Mouse (Mus musculus): Measurements from ENCODE around the gene Sh3d19. TPM values are rescaled to one million over a fixed set of nuclear protein-coding genes. Genes with fewer than 3 reads are reported as not detected.
"Not testable (repeated sequence)": the region's sequence is repeated elsewhere in the genome, so short reads cannot be mapped to it uniquely, and the experiment has no call there.

Sh3d19 gene
- total RNA-seq, 2 experiments from 2014 or later, result 21.4 to 21.5 TPM

- DNase-seq, result not testable (repeated sequence)
Measured at GRCm38 (mm10) chr3:85981761-85982160, 10.9 kb downstream of the Sh3d19 start.

- DNase-seq, result no peak
Measured at GRCm38 (mm10) chr3:85984537-85984936, 13.6 kb downstream of the Sh3d19 start.

- no peak for DNase-seq
Measured at GRCm38 (mm10) chr3:85987225-85987624, 16.3 kb downstream of the Sh3d19 start.

DNA sequence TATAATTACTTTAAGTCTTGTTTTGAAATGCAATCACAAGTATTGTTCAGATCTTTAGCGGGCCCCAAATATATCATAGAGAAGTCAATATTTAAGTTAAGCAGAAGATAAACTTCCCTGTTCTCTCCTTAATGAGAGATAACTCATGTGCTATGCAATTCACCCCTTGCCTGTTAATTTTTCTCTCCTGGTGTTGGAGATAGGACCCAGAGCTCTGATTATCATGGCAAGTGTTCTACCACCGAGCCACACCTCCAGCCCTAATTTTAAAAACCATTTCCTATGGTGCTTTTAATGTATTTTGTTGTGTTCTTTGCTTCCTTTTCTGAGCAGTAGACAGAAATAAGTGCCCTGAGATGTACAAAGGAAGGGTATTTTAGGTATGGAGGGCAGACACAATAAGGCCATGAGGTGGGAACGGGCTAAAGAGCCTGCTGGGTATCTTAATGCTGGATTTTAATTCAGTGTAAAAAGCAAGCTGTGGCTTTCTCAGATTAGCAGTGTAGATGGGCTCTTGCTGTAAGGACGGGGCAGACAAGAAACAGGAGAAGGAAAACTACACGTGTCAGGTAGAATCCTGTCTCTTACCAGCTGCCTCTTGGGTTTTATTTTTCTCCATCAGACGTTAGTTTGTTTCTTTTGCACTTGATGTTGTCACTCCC, 20.4 kb downstream of the Sh3d19 start:
- DNase-seq, result no peak

- no peak for DNase-seq
Measured at GRCm38 (mm10) chr3:85991802-85992156, 20.9 kb downstream of the Sh3d19 start.

DNA sequence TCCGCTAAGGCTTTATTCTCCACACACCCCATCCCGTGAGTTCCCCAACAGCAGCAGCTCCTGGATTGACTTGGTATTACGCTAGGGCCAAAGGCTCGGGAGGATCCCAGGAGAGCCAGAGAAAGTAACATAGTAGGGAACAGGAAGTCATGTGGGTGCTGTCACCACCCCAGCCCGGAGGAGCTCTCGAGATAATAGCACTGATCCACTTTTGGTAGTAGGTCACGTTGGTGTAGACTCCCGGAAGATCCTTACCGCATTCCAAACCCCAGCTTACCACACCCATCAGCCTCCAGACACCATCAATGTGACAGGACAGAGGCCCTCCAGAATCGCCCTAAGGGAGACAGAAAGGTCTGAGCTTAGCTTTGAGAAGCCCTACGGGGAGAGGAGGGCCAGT, 22.8 kb downstream of the Sh3d19 start:
- peak; percentile 51 for DNase-seq

GRCm38 (mm10) chr3:85994645-85995044, 23.7 kb downstream of the Sh3d19 start:
- DNase-seq, result no peak

DNA sequence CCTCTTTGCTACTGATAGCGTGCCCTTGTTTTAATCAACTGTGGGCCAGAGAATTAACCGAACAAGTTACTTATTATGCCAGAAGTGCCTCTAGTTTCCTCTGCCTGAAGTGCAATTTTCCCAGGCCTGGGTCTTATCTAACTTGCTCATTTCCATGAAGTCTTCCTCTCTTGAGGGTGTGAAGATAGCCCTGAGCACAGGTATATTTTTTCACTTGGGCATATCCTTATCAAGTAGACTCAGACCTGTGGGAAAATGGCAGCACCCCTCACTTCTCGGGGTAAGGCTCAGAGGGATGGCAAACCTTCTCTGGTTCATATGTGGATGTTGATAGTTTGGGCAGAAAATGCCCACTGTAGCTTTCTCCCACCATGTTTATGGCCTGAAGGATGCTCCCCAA, 30.4 kb downstream of the Sh3d19 start:
- DNase-seq, result no peak

DNA sequence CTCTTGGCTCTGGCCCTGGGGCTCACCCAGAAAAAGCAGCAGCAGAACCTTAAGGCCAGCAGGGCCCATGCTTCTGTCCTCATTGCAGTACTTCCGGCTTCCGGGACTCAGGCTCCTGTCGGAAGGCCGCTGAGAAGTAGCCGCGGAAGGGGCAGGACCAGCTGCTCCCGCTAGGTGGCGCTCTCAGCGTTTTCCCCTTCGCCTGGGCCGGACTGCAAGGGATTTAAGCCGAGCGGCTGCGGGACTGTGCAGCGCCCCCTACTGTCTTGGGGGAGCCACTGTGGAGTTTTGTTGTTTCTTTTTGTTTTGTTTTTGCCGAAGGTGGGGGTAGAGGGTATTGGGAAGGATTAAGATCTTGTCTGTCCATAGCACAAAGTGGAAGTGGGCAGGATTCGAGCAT, 31.5 kb downstream of the Sh3d19 start, which contains the start of gene Prss48:
TSS of gene Prss48 (minus strand) at position 69 of the 400 bp plus-strand sequence.
- DNase-seq, result peak; percentile 33

DNA sequence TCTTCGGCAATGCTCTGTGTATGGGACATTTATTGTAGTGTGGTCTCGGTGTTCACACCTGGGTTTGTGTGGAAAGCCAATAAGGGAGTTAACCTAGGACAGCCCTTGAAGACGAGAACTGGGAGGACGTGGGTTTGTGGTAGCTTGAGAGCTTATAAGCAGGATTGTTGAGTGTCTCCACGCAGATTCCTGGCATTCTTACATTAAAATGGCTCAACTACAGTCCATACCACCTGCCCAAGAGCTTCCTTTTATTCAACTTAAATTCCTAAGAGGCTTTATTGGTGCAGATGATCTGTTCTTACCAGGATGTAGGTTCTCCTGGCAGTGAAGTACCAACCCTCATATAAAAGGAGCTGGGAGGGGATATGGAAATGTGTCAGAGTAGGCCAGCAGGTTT, 32.0 kb downstream of the Sh3d19 start:
- no peak for DNase-seq

- no peak for DNase-seq
Measured at GRCm38 (mm10) chr3:86004751-86005150, 33.8 kb downstream of the Sh3d19 start.

DNA sequence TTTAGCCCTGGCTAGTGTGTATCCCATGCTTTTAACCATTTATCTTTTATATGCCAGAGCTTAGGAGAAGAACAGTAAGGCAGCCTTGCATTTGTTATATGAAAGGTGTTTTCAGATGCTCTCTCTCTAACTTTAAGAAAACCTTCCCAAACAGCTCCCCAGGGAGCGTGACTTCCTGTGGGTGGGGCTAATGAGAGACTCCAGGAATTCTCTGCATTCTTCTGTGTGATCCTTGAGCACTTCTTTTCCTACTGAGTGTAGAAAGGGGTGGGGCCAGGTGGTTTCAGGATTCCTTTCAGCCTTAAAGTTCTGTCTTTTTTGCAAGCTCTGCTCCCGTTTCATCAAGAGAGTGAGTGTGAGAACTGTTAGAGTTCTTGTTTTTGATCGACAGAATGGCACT, 39.7 kb downstream of the Sh3d19 start:
- DNase-seq, result peak; percentile 12

- DNase-seq, result no peak
Measured at GRCm38 (mm10) chr3:86011373-86011772, 40.5 kb downstream of the Sh3d19 start.

DNA sequence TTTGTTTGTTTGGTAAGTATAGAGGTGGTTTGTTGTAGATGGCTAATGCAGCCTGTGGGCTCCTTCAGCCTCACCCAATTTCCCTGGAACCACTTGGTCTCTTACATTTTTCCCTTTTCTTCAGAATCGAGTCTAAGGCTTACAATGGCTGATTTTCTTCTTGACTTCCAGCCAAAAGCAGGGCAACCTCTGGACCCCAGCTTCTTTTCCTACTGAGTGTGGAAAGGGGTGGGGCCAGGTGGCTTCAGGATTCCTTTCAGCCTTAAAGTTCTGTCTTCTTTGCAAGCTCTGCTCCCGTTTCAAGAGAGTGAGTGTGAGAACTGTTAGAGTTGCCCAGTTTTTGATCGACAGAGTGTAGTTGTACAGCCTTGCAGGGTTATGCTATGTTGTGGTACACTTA, 40.9 kb downstream of the Sh3d19 start:
- DNase-seq, result no peak

- no peak for DNase-seq
Measured at GRCm38 (mm10) chr3:86013837-86014236, 42.9 kb downstream of the Sh3d19 start.

DNA sequence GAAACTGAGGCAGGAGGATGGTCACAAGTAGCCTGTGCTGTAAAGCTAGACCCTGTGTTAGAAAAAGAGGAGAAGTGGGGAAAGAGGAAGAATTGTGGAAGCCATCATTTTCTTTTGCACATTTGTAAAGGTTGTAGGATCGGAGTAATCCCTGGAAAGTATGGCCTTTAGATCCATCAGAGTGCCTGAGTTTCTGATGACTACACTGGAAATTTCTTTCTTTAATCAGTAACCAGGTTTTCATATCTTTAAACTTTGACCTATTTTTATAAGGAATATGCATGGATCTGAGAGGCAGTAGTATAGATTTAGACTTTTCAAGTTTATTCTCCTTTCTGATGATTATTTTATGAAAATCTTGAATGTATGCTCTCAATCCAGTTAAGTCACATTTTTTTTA, 46.1 kb downstream of the Sh3d19 start:
- no peak for DNase-seq

- DNase-seq, result no peak
Measured at GRCm38 (mm10) chr3:86017484-86017883, 46.6 kb downstream of the Sh3d19 start.

DNA sequence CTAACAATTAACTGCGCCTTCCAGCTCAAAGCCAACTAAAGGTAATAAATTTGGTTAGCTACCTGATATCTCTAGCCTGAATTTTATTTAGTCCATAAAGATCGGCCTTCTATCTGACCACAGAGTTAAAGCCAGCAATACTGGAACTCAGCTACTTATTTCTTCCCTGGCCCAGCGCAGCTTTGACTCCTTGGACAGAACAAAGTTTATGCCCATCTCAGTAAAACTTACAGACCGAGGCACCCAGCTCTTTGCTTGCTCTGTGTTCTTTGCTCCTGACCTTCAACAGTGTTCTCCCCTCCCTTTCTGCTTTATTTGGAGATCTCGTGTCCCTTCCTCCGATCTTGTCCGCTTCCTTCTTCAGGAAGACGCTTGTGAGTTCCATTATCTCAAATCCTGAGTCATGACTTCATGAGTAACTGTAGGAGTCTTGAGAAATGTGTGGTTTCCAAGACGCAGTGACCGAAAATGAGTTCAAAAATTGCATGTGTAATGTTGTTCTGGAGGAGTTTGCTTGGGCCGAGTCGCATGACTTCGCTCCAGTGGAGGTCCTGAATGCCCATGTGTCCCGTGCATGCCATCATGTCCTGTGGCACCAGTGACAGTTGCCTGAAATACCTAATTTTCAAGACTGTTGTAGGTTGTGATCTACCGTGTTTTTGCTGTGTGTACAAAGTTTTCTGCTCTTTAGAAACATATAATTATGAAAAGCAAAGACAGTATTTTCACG, 50.2 kb downstream of the Sh3d19 start:
- DNase-seq, result no peak

DNA sequence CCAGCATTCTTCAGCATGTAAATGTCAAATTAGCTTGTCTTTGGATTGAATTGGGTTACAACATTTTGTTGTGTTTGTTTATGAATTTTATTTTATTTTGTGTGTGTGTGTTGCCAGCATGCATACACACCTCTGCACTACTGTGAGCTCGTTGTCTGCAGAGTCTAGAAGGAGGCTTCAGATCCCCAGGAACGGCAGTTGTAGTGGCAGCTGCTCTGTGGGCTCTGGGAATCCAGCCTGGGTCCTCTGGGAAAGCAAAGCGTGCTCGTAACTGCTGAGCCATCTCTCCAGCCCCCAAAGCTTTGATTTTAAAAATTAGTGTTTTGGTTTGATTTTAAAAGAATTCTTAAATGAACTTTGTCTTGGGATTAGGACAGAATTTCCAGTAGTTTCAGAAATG, 50.7 kb downstream of the Sh3d19 start:
- no peak for DNase-seq

- DNase-seq, result no peak
Measured at GRCm38 (mm10) chr3:86024065-86024795, 53.3 kb downstream of the Sh3d19 start.

- no peak for DNase-seq
Measured at GRCm38 (mm10) chr3:86025341-86026137, 54.6 kb downstream of the Sh3d19 start.

- no peak for DNase-seq
Measured at GRCm38 (mm10) chr3:86028658-86029375, 57.9 kb downstream of the Sh3d19 start.
